Mouse (Mus musculus): ENCODE data around the gene Olfr222. TPM values are rescaled to one million over a fixed set of nuclear protein-coding genes. Genes with fewer than 3 reads are reported as not detected.
A peak's percentile ranks its signal among the peaks of the same experiment; 100 is the strongest.
"Not testable (repeated sequence)": the region's sequence is repeated elsewhere in the genome, so short reads cannot be mapped to it uniquely, and the experiment has no call there.

The Olfr222 gene
- not detected in 2 replicates for total RNA-seq (2021)
- long read RNA-seq, experiment 1: 0 reads
- long read RNA-seq, experiment 2: 0 reads

DNA sequence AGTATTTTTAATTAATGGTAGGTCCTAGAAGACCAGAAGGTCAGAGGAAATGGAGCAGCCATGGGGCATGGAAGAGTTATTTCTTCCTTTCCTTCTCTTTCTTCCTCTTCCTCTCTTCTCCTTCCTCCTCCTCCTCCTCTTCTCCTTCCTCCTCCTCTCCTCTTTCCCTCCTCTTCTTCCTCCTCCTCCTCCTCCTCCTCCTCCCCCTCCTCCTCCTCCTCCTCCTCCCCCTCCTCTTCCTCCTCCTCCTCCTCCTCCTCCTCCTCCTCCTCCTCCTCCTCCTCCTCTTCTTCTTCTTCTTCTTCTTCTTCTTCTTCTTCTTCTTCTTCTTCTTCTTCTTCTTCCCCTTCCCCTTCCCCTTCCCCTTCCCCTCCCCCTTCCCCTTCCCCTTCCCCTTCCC, at the start of gene Olfr222:
TSS of gene Olfr222 (minus strand) at position 101 of the 400 bp plus-strand sequence.
- DNase-seq: not testable (repeated sequence)

DNA sequence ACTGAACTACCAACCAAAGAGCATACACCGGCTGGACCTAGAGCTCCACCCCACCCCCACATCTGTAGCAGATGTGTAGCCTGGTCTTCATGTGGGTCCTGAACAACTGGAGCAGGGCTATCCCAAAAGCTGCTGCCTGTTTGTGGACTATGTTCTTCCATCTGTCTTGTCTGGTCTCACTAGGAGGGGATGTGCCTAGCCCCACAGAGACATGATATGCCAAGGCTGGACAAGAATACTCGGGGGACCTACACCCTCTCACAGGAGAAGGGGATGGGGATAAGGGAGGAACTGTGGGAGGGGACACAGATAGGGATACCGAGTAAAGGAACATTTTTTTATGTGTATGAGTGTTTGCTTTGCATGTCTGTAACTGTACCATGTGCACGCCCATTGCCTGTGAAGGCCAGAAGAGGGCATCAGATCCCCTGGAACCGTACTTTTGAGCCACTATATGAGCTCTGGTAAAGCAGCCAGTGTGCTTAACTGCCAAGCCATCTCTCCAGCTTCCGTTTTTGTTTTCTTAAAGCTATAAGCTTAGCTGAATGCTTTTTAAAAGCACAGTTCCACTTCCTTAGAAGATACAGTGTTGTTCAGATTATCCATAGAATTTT, 48.1 kb upstream of the Olfr222 start:
- DNase-seq: peak; percentile 61

DNA sequence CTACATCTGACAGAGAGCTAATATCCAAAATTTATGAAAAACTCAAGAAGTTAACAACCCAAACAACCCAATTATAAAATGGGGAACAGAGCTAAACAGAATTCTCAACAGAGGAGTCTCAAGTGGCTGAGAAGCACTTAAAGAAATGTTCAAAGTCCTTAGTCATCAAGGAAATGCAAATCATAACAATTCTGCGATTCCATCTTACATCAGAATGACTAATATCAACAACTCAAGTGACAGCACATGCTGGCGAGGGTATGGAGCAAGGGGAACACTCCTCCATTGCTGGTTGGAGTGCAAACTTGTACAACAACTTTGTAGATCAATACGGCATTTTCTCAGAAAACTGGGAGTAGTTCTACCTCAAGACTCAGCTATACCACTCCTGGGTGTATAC, 46.2 kb upstream of the Olfr222 start:
- no peak for DNase-seq

DNA sequence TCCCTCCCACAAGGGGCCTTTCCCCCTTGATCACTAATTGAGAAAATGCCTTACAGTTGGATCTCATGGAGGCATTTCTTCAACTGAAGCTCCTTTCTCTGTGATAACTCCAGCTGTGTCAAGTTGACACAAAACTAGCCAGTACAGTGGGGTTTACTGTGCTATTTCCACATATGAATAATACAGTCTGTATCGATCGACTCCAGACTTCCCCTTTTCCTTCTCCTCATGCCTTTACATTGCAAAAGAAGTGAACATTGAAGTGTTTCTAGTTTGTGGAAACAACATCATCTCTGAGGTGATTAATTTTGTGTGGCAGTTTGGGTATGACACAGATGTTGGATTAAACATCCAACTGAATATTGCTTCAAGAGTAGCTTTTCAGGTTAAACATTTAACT, 41.0 kb upstream of the Olfr222 start:
- not testable (repeated sequence) for DNase-seq

DNA sequence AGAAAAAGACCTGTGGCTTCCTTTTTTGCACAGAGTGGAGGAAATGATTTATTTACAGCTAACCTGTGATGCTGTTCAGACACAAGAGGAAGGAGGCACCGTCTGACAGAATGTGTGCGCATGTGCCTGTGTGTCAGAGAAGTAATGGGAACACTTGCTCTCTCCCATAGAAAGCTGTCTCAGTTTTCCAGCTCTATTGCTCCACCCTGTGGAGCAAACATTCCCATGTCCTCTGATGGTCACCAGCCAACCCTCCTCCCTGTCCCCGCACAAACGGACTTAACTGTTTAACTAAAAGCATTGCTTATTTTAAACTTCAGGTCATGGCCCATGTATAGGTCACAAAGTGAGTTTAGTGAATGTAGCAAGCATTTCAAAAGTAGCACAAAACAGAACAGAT, 38.1 kb upstream of the Olfr222 start:
- peak; percentile 39 for DNase-seq

DNA sequence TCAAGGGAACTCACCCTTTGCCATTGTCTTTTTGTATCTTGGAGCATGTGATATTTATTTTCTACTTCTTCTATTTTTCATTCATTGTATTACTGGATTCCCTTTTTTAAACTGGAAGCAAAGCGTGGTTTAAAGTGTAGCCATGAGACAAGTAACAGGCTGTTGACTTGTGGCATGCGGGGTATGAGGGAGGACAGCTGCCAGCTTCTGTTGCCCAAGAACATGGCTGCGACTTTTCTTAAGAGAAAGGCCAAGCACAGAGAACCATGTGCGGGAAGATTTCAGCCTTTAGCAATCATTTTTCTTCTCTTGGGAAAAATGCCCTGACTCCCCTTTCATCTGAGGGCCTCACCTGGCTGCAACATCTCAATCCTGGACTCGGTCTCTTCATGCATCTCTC, 35.6 kb upstream of the Olfr222 start:
- DNase-seq: peak; percentile 9

DNA sequence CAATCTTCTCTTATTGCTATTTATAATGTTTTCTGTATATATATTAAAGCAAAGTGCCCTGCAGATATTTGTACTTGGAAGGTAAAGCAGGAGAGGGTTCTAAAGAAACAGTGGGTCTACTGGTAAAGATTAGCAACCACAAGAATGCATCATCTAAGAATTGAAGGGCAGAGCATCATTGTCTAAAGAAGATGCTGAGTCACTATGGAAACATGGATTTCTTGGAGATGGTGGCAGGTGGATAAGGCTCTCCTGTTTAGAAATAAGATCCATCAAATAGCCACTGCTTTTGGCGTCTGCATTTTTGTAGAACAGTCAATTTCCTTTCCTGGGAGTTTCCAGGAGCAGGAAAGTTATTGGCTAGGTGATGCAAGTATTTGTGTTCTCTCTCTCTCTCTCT, 26.3 kb upstream of the Olfr222 start:
- DNase-seq: no peak

DNA sequence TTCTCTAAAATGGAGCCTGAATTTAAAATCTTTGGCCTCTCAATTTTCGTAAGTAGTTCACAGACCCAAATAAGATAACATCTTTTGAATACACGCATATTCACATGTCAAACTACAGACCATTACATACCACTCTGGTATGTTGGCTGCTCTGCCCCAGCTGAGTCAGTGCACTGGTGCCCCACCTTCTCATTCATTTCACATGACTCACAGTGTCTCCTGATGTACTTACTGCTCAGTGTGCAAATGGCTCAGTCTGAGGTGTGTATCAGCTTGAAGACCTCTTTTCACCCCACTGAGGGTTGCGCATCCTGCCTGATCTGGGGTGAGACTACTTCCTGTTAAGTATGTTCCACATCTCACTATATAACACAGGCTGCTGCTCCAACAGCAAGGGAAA, 24.8 kb upstream of the Olfr222 start:
- no peak for DNase-seq

DNA sequence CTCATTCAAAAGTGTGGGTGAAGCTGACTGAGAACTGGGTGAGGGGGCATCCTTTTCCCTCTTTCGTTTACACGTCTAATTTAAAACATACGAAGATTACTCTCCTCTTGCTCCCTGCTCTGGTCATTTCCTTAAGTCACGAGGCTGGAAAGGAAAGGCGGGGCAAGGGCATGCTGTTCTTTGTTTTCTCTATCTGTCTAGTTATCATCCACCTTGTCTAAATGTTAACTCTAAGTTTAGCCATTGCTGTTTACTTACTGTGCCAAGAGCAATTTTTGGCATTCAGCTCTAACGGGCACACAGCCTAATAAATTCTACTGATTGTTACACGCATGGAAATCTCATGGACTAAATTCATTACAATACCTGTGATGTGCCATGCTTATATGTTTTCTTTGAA, 23.2 kb upstream of the Olfr222 start:
- no peak for DNase-seq

DNA sequence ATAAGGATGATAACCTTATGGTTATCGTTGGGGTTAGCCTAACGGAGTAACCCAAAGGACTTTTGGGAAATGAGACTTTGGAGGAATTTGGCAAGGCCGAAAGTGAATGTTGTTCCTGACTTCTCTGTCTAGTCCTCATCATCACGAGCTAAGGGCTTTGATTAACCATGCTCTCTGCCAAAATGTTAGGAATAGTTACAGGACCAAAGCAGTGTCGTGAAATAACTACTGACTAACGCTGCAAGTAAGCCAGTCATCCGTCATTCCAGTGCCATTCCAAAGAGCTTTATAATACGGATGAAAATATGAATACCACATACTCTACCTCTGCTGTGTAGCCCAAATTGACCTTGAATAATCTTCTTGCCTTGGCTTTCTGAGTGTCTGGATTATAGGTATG, 20.9 kb upstream of the Olfr222 start:
- DNase-seq: no peak

DNA sequence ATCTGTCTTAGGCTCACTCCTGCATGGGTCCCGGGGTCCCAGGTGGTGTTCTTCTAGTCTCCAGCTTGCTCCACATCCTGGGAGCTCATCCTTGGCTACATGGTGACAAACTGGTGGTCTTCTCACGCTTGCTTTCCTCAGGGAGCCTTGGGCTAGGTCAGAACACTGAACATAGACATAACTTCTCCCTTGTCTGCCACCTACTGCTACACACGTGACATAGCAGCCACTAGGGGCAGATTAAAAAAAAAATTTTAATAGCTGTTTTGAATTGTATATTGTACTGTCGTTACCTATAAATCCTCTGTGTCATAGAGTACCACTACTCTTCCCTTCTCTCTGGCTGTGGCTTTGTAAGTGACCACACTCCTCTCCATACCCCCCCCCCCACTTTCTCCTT, 20.1 kb upstream of the Olfr222 start:
- no peak for DNase-seq

DNA sequence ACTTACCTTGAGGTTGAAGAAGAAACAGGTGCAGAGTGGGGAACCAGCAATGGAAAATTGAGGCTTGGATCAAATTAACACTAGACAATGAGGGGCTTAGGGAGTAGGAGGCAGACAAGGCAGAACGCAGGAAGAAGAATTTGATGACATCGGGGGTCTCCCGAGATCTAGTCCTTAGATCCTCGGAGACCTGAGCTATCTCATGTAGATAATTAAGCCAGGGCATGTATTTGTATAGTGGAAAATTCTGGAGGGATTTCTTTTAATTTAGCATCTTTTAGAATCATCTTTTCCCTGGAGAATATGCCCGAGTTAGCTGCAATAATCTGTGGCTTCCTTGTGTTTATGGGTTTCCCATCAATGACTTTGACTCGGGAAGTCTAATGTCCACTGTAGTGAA, 17.2 kb upstream of the Olfr222 start, which contains the start of gene Olfr223:
TSS of gene Olfr223 (minus strand) at position 101 of the 400 bp plus-strand sequence.
- DNase-seq: no peak

DNA sequence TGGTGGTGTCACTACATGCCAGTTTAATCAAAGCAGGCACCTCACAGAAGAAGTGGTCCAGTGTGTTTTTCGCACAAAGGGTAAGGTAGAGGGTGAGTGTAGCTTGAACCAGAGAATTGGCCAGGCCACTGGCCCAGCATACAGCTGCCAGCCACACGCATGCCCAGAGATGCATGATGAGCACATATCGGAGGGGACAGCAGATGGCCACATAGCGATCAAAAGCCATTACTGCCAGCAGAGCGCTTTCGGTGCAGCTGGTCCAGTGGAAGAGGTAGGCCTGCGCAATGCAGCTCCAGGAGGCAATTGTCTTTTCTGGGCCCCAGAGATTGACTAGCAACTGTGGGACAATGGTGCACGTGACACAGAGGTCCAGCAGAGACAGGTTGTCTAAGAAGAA, 13.5 kb upstream of the Olfr222 start:
- no peak for DNase-seq

DNA sequence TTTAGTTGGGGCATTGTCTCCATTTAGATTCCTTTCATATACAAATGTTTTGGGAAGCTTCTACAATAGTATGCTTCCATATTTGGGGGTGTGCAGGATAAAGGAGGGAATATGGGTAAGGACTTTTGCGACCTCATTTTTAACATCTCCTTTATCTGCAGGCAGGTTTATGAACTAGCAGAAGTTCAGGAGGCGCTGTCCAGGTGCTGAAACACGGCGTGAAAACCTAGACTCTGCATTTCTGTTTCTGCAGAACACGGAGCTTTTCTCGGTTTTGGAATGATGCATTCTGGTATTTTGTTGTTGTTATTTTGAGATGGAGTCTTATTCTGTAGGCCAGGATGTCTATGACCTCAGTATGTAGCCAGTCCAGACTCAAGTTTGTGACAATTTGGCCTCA, 8.5 kb upstream of the Olfr222 start:
- peak; percentile 47 for DNase-seq

DNA sequence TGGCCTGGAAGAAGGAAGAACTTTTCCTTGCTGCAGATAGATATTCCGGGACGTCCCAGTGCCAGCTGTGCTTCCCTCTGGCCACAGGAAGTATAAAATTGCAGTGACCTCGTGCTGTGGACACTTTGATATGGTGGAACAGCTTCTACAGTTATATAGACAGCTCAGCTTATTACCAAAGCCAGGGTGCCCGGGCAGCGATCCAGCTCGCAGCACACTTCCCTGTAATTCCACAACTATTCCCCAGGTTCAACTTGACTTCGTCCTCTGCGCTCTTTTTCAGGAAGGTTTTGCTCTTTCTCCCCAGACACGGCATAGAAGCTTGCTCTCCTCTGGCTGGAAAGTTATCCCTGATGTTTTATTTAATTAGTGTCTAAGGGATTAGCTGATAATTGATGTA, 309 bp downstream of the Olfr222 start:
- DNase-seq: peak; percentile 48

DNA sequence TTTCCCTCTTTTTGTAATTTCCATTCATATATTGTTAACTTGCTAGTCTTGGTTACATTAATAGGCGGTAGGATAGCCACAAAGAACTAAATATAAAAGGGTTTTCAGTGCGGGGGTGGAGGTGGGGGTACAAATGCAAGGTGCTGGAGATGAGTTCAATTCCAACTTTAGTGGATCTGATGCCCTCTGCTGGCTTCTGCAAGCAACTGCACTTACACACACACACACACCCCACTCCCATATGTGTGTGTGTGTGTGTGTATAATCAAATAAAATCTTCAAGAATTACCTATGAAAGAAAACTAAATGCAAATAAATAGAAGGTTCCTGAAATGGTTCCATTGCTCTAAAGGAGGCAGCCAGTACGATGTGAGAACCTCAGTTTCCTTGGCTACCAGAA, 6.7 kb downstream of the Olfr222 start:
- no peak for DNase-seq

DNA sequence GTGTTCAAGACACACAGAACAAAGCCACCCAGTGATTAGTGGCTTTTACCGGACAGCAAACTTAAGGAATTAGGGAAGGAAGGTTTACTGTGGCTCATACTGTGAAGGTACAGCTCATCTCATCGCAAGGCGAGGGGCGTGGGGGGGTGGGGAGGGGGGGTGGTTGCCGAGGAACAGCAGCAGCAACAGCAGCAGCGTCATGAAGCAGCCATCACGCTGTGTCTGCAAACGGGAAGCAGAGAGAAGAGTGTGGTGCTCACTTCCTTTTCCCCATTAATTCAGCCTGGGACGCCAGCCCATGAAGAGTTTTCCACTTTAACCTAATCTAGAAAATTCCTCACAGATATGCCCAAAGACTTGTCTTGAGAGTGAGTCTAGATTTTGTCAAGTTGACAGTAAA, 13.2 kb downstream of the Olfr222 start:
- no peak for DNase-seq

DNA sequence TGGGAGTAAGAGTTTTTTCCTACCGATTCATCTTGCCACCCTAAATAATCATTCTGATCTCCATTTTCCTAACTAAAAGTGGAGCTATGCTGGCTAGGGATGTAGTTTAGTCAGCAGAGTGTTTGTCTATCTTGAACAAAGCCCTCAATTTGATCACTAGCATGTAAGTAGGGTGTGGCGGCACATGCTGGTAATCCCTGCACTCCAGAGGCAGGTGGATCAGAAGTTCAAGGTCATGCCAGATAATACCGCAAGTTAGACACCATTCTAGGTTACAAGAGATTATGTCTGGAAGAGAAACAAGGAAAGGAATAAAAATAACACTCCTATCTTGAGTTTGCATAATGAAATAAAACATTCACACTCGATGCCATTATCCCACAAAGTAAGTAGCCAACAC, 13.7 kb downstream of the Olfr222 start:
- no peak for DNase-seq

DNA sequence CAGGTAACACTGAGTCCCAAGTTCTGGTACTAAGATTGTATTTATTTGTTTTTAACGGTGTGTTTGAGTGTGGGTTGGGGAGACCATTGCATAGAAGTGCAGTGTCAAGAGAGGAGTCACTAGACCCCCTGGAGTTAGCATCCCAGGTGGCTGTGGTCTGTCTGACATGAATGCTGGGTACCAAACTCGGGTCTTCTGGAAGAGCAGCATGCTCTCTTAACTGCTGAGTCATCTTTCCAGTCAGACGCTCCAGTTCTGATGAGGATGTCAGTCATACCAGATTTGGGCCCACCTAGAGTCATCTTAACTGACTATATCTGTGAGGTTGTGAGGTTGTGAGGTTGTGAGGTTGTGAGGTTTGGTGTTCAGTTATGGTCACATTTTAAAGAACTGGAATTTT, 15.1 kb downstream of the Olfr222 start:
- DNase-seq: no peak

DNA sequence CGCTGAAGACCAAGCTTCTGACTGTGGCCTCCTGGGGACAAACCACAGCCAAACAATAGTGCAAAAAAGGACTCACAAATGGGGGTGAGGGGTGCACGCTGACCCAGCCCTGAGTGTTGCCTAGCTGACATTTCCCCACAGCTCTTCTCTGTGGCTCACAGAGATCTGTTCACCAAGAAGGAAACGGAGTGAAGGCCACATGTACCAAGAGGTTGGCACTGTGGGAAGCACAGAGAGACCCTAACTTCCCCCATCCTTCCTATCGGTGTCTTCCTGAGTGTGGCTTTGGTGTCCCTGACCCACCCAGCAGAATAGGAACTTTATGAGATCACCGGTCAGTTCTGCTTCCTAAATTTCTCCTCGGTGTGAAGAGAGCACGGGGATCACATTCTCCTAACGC, 21.5 kb downstream of the Olfr222 start:
- no peak for DNase-seq

DNA sequence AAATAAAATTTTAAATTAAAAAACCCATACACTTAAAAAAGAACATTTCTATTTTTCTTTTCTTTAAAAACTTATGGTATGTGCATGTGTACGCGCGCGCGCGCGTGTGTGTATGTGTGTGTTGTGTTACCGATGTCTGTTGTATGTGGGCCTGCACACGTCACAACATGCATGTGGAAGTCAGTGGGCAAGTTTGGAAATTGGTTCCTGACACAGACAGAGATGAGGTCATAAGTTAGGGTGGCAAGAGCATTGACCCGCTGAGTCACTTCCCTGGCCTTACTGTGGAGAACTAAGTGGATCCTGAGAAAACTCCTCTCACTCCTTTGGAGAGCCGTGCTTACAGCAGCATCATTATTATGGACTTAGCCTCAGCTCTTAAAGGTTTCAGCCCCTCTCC, 21.9 kb downstream of the Olfr222 start:
- no peak for DNase-seq

DNA sequence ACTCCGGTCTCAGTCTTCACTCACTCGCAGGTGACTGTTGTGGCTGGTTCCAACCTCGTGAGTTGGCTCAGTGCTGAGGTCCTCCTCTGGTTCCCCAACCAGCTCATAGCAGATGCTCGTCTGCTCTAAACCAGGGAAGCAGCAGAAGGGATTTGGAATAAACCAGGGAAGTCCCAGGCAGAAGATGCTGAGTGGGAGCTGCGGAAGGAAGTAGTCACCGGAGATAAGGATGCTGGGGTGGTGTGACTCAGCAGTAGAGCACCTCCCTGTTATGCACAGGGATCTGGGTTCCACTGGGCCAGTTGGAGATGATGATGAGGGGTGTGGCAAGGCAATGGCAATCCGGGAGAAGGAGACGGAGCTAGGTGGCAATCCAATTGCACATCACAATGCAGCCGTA, 32.0 kb downstream of the Olfr222 start:
- no peak for DNase-seq

DNA sequence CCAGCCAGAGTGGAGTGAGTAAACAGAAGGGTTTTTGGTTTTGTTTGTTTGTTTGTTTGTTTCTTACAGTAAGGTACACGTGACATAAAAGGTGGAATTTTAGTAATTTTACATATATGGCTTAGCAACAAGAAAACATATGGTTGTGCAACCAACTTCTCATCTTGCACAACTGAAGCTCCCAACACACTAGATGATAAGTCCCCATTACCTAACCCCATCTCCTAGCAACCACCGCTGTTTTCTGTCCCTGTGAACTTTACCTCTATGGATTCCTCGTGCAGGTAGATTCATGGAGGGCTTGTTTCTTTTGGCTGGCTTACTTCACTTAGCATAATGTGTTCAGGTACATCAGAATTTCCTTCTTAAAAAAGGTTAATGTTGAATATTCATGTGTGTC, 32.7 kb downstream of the Olfr222 start:
- no peak for DNase-seq

DNA sequence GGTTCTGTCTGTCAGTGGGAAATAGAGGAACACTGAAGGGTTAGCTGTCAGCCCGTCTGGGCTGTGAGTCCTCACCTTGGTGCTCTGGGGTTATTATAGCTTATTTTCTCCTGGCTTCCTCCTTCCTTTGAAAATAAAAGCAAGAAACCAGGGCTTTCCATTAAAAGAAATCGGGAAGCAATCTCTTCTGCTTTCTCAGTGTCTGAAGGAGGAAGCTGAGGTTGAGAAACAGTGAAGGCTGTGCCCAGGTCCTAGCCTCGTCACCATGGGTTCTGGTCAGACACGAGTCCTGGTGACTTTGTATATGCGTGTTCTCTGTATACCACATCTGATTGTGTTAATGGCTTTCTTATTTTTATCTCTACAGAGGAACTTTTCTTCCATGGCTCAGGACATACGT, 33.6 kb downstream of the Olfr222 start:
- DNase-seq: no peak

DNA sequence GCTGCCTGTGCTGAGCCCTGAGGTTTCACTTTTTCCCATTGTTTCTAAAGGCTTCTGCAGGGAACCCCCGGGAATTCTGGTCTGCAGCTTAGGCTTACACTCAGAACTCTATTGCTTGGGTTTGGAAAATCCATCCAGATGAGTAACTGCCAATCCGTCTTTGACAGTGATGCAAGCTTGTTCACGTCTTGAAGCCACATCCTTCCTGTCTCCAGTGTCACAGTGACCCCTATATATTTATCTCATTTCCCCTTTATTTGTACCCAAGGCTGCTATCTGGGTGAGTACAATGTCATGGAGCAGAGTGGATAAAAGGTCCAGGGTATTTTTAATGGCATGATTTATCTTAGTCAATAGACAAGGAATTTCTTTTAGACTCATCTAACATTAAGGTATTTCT, 34.7 kb downstream of the Olfr222 start, which contains the start of gene Nlrp3:
TSS of gene Nlrp3 (plus strand) at position 245 of the 400 bp plus-strand sequence.
- DNase-seq: no peak
